ENCODE assay signal across 19 mouse cellular contexts in the genomic region with DNA sequence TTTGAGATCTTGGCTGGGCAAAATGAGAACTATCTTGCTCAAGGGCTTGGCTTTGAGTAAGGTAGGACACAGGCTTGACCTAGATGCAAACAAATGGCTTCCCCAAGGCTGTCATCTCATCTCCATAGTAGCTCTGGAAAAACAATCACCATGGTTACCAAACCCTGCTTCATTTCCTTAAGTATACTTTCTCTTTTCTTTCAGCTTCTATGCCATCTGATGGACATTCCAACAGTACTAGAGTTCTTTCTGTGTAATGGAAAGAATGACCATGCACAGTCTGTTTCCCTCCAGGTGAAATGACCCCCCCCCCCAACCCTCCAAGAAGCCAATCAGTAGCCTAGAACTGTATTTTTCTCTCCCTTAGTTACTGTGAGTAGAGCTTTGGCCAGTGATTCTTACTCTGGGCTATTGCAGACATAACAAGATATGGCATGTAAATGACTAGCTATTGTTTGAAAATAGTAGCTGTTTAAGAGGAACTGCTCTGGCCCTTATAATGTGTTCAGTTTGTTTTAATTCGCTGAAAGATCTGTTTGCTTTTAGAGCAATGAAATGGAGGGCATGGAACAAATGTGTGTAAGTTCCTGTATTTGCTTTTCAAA. TPM values are rescaled to one million over a fixed set of nuclear protein-coding genes. Genes with fewer than 3 reads are reported as not detected.
A peak's percentile ranks its signal among the peaks of the same experiment; 100 is the strongest.
DNase-seq lines count a peak whose midpoint lies in the region.
"Had no signal": no experiment of that assay in that cellular context is flagged by ENCODE, and none has a peak within 500 bp of the region (broad histone marks: within the 10 kb centered on the region; RNA-seq: fewer than 3 reads in every experiment).

No protein-coding gene starts in this region.

- H3K9me3 ChIP-seq in embryonic facial prominence, embryonic 10.5 days: no peaks in the 10 kb centered on the region
- H3K9me3 ChIP-seq: embryonic facial prominence, embryonic 13.5 days; forebrain, embryonic 12.5 days; heart, embryonic 12.5 days had no signal

- H3K27me3 ChIP-seq in embryonic facial prominence, embryonic 10.5 days (replicated peaks; ENCODE audit: low read depth, poor library complexity, severe bottlenecking): no peaks in the 10 kb centered on the region
- H3K27me3 ChIP-seq: embryonic facial prominence, embryonic 13.5 days; forebrain, embryonic 12.5 days had no signal

- peak; percentile 26 for DNase-seq in cerebellum, adult 9-11 months
- DNase-seq in cerebellum, adult 9-10 months: no peak
- DNase-seq in retina, postnatal 1 day: peak; percentile 50
- DNase-seq in retina, embryonic 14.5 days (ENCODE audit: low spot score): no peak
- peak; percentile 48 for DNase-seq in brain, adult 2 months (ENCODE audit: low read depth, low spot score)
- DNase-seq in thymus, postnatal 0 days (ENCODE audit: low spot score): no peak
- DNase-seq in embryonic facial prominence, embryonic 10.5 days (ENCODE audit: low spot score): no peak
- no peak for DNase-seq in thymus, postnatal 10 days (ENCODE audit: low spot score in 2 of 2)
- DNase-seq: adrenal gland, postnatal 14 days; B cell, adult 2 months; cerebellum, adult 18-20 months; cerebellum, postnatal 14 days; gastrocnemius, adult 2 months; gastrocnemius, postnatal 25 days had no signal

- H3K36me3 ChIP-seq in embryonic facial prominence, embryonic 10.5 days (replicated peaks): no peaks in the 10 kb centered on the region
- H3K36me3 ChIP-seq: embryonic facial prominence, embryonic 13.5 days; forebrain, embryonic 12.5 days; G1E; heart, embryonic 12.5 days had no signal

- no peak overlapping the region for H3K27ac ChIP-seq in embryonic facial prominence, embryonic 10.5 days (replicated peaks)
- H3K27ac ChIP-seq: embryonic facial prominence, embryonic 13.5 days; forebrain, embryonic 12.5 days; gastrocnemius, adult 2 months had no signal

- 79% methylated on average over 1 of the region's 1 CpGs for WGBS in embryonic facial prominence, embryonic 10.5 days

- H3K4me1 ChIP-seq in embryonic facial prominence, embryonic 10.5 days: no peaks in the 10 kb centered on the region
- H3K4me1 ChIP-seq: embryonic facial prominence, embryonic 13.5 days; forebrain, embryonic 12.5 days; heart, embryonic 12.5 days had no signal

- H3K4me3 ChIP-seq in embryonic facial prominence, embryonic 10.5 days: no peak overlapping the region
- H3K4me3 ChIP-seq: embryonic facial prominence, embryonic 13.5 days; forebrain, embryonic 12.5 days; gastrocnemius, adult 2 months; heart, embryonic 12.5 days had no signal

RNA-seq across cellular contexts. Expression of a gene that starts 7.3 kb away (rescaled TPM):
- 0.57 and 0.86 TPM in 2 replicates for polyA plus RNA-seq in thymus, postnatal 0 days (2015; fragmentation: Nextera tagmentation; extraction: Ambion mirVana)
- not detected in 2 replicates for polyA plus RNA-seq in embryonic facial prominence, embryonic 10.5 days (2016; fragmentation: Nextera tagmentation; extraction: Ambion mirVana)
- polyA plus RNA-seq: forebrain, embryonic 12.5 days; G1E; heart, embryonic 12.5 days; hindbrain, embryonic 11.5 days had no signal

Comparison
In these comparisons a context has a peak if more than half of its experiments do, and no peak if none do; other contexts are left out.
1. DNase-seq: peak in cerebellum, adult 9-11 months (single experiment), retina, postnatal 1 day (single experiment) and brain, adult 2 months (single experiment); none in cerebellum, adult 9-10 months (single experiment), retina, embryonic 14.5 days (single experiment), thymus, postnatal 0 days (single experiment), embryonic facial prominence, embryonic 10.5 days (single experiment) and thymus, postnatal 10 days (0 of 2).